Mouse (Mus musculus) intestine, embryonic 15.5 days (tissue): ENCODE data around the gene Olfr320. TPM values are rescaled to one million over a fixed set of nuclear protein-coding genes. Genes with fewer than 3 reads are reported as not detected.

ENCODE experiments used
- ATAC-seq: fragments of 200-750 bp; cut with Nextera tagmentation; 2 replicates; pipeline ENCODE4 v1.8.0; 2017; ENCODE audit warnings: moderate TSS enrichment, moderate library complexity
- H3K27ac ChIP-seq: fragments of 300-500 bp; sonication (generic); 2 replicates; pipeline ENCODE4 v1.5.1; 2015; ENCODE audit warnings: mild to moderate bottlenecking, inconsistent platforms
- H3K27me3 ChIP-seq: fragments of 300-500 bp; sonication (generic); replicated peaks from 2 replicates; pipeline ENCODE4 v1.6.1; 2015; ENCODE audit warnings: inconsistent platforms
- H3K36me3 ChIP-seq: fragments of 300-500 bp; sonication (generic); 2 replicates; pipeline ENCODE4 v1.6.1; 2015; ENCODE audit warnings: inconsistent platforms
- H3K4me1 ChIP-seq: fragments of 300-500 bp; sonication (generic); replicated peaks from 2 replicates; pipeline ENCODE4 v1.6.1; 2015; ENCODE audit warnings: inconsistent platforms
- H3K4me2 ChIP-seq: fragments of 300-500 bp; sonication (generic); replicated peaks from 2 replicates; pipeline ENCODE4 v1.6.1; 2015; ENCODE audit warnings: mild to moderate bottlenecking, inconsistent platforms
- H3K4me3 ChIP-seq: fragments of 300-500 bp; sonication (generic); replicated peaks from 2 replicates; pipeline ENCODE4 v1.5.1; 2015; ENCODE audit warnings: inconsistent platforms
- H3K9ac ChIP-seq: fragments of 300-500 bp; sonication (generic); 2 replicates; pipeline ENCODE4 v1.6.1; 2015; ENCODE audit warnings: inconsistent platforms
- H3K9me3 ChIP-seq: fragments of 300-500 bp; sonication (generic); 2 replicates; pipeline ENCODE4 v1.6.1; 2016; ENCODE audit warnings: inconsistent platforms
- WGBS: fragments of 180-500 bp; shearing (Covaris S2); methylation state at CpG from one replicate; pipeline ENCODE4 v1.1.7; 2015; 5-methylcytosine and 5-hydroxymethylcytosine counted together
- polyA plus RNA-seq: library from polyadenylated mRNA; unstranded; fragments of >200 nt; fragmentation: Nextera tagmentation; extraction: Ambion mirVana; gene quantifications from 2 replicates; pipeline ENCODE4 v1.2.1, GENCODE M21; 2015

The Olfr320 gene
- not detected in 2 replicates for polyA plus RNA-seq

GRCm38 (mm10) chr11:58680799-58681198 is at the start of gene Olfr320:
Gene Olfr320 (plus strand): TSS chr11:58681099.
- no peak for ATAC-seq
- 84% methylated on average over 1 of the region's 1 CpGs for WGBS
- H3K27ac ChIP-seq, result no peak within 1 kb of the TSS
- no peaks in the 10 kb centered on the region for H3K4me1 ChIP-seq
- no peaks in the 10 kb centered on the region for H3K27me3 ChIP-seq
- H3K4me2 ChIP-seq, result no peak within 1 kb of the TSS
- H3K9ac ChIP-seq, result no peak within 1 kb of the TSS
- no peaks in the 10 kb centered on the region for H3K9me3 ChIP-seq
- H3K36me3 ChIP-seq, result no peaks in the 10 kb centered on the region
- no peak within 1 kb of the TSS for H3K4me3 ChIP-seq

DNA sequence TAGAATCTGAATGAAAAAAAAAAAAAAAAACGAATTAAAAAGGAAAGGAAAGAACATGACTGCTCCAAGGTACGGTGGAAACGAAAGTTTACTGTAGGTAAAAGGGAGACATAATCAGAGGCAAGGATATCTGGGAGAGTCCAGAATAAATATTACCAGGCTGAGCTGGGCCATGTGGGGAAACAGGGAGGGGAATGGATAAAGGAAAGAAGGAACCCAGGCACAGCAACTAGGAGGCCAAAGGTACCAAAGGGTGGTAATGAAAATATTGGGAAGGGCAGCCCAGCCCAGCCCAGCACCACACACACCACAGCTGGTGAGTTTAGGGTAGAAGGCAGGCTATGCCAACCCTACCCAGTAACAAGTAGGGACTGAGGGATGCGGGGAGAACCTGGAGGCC is 46.0 kb upstream of the Olfr320 start:
- Histone ChIP-seq H3K4me3 (no peak overlapping the region), H3K4me1 (no peaks in the 10 kb centered on the region), H3K27ac (no peak overlapping the region), H3K4me2 (no peak overlapping the region), H3K36me3 (no peaks in the 10 kb centered on the region), H3K9ac (no peak overlapping the region), H3K27me3 (no peaks in the 10 kb centered on the region; the same call in 1 of the 2 replicates), H3K9me3 (no peaks in the 10 kb centered on the region)
- ATAC-seq, result no peak
- 51% methylated on average over 4 of the region's 4 CpGs for WGBS

GRCm38 (mm10) chr11:58636376-58636977 is 44.4 kb upstream of the Olfr320 start:
- Histone ChIP-seq H3K9ac (no peak overlapping the region), H3K27me3 (peaks cover 7% of the 10 kb centered on the region), H3K4me1 (peaks cover 6% of the 10 kb centered on the region), H3K9me3 (no peaks in the 10 kb centered on the region), H3K4me3 (no peak overlapping the region), H3K4me2 (no peak overlapping the region), H3K36me3 (no peaks in the 10 kb centered on the region), H3K27ac (no peak overlapping the region)
- ATAC-seq, result 0 out of 2 replicates have a peak, but pooled peaks have one; percentile 47
- 22% methylated on average over 4 of the region's 4 CpGs for WGBS

DNA sequence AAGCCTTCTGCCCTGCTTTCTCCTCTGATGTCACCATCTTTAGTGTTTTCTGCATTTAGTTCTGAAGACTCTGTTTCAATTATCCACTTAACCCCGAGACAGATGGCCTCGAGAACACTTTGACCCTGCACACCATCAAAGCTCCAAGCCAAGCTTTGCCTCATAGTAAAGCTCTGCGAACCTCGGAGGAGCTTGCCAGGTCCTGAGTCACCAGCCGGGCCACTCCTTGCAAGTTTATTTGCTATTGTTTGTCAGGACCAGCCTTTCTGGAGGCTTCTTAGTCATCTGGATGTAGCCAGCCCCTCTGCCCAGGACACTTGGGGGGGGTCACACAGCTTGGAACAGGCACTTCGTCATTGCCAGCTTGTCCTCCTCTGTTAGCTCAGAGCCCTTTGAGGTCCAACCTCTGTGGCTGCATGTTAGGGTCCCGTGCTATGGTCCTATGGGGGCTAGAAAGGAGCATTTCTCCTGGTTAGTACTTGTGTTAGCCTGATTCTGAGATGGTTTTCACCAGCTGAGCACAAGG is 42.7 kb upstream of the Olfr320 start:
- H3K27me3 ChIP-seq, result peaks cover 7% of the 10 kb centered on the region
- no peak overlapping the region for H3K27ac ChIP-seq
- WGBS, result 54% methylated on average over 7 of the region's 7 CpGs
- no peak overlapping the region for H3K4me2 ChIP-seq
- no peak for ATAC-seq
- no peak overlapping the region for H3K4me3 ChIP-seq
- no peaks in the 10 kb centered on the region for H3K9me3 ChIP-seq
- H3K4me1 ChIP-seq, result peaks cover 6% of the 10 kb centered on the region
- H3K9ac ChIP-seq, result no peak overlapping the region
- no peaks in the 10 kb centered on the region for H3K36me3 ChIP-seq

DNA sequence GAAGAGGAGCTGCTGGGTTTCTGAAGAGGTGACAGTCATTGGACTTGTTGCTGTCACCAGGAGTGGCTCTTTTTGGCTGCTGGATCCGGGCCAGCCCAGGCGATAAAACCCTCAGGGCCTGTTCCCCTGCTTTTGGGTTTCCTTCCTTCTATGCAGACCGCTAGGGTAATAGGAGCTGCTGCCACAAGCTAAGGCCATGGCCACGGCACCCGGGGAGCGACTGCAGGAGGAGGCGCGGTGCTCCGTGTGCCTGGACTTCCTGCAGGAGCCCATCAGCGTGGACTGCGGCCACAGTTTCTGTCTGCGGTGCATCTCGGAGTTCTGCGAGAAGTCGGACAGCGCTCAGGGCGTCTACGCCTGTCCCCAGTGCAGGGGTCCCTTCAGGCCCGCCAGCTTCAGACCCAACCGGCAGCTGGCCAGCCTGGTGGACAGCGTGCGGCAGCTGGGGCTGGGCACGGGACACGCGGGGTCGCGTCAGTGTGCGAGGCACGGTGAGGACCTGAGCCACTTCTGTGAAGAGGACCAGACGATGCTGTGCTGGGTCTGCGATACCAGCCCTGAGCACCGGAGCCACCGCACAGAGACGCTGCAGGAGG is 40.5 kb upstream of the Olfr320 start, which contains the start of gene Trim58:
TSS of gene Trim58 (plus strand) at position 194 of the 596 bp plus-strand sequence.
- H3K36me3 ChIP-seq, result no peaks in the 10 kb centered on the region
- ATAC-seq, result peak; percentile 56
- H3K4me2 ChIP-seq, result peak within 1 kb of the TSS; percentile 76
- H3K27me3 ChIP-seq, result peaks cover 7% of the 10 kb centered on the region
- peak within 1 kb of the TSS; percentile 28 for H3K9ac ChIP-seq
- 3% methylated on average over 34 of the region's 34 CpGs for WGBS
- no peak within 1 kb of the TSS for H3K27ac ChIP-seq
- peak within 1 kb of the TSS; percentile 33 for H3K4me3 ChIP-seq
- peaks cover 6% of the 10 kb centered on the region for H3K4me1 ChIP-seq
- H3K9me3 ChIP-seq, result no peaks in the 10 kb centered on the region

GRCm38 (mm10) chr11:58641057-58641456 is 39.8 kb upstream of the Olfr320 start:
- Histone ChIP-seq H3K36me3 (no peaks in the 10 kb centered on the region), H3K4me1 (peaks cover 6% of the 10 kb centered on the region), H3K9me3 (no peaks in the 10 kb centered on the region), H3K9ac (no peak overlapping the region), H3K27me3 (peaks cover 7% of the 10 kb centered on the region), H3K4me3 (no peak overlapping the region), H3K27ac (no peak overlapping the region), H3K4me2 (peak overlapping the region; percentile 76)
- no peak for ATAC-seq
- WGBS, result 39% methylated on average over 14 of the region's 14 CpGs

- Histone ChIP-seq H3K27me3 (peaks cover 7% of the 10 kb centered on the region), H3K36me3 (no peaks in the 10 kb centered on the region), H3K4me3 (no peak overlapping the region), H3K9me3 (no peaks in the 10 kb centered on the region), H3K27ac (no peak overlapping the region), H3K9ac (no peak overlapping the region), H3K4me2 (no peak overlapping the region), H3K4me1 (peaks cover 6% of the 10 kb centered on the region)
- WGBS, result 78% methylated on average over 13 of the region's 13 CpGs
- ATAC-seq, result peak; percentile 83; the same call in 1 of the 2 replicates
These were observed 39.1 kb upstream of the Olfr320 start for GRCm38 (mm10) chr11:58641638-58642358.

GRCm38 (mm10) chr11:58643350-58643749 is 37.5 kb upstream of the Olfr320 start:
- Histone ChIP-seq H3K36me3 (no peaks in the 10 kb centered on the region), H3K4me2 (no peak overlapping the region), H3K27ac (no peak overlapping the region), H3K27me3 (peaks cover 7% of the 10 kb centered on the region), H3K4me3 (no peak overlapping the region), H3K9ac (no peak overlapping the region), H3K4me1 (peaks cover 6% of the 10 kb centered on the region), H3K9me3 (no peaks in the 10 kb centered on the region)
- WGBS, result 35% methylated on average over 6 of the region's 6 CpGs
- no peak for ATAC-seq

GRCm38 (mm10) chr11:58655151-58655550 is 25.7 kb upstream of the Olfr320 start:
- no peaks in the 10 kb centered on the region for H3K27me3 ChIP-seq
- H3K9ac ChIP-seq, result no peak overlapping the region
- H3K4me1 ChIP-seq, result no peaks in the 10 kb centered on the region
- no peak for ATAC-seq
- no peaks in the 10 kb centered on the region for H3K36me3 ChIP-seq
- no peaks in the 10 kb centered on the region for H3K9me3 ChIP-seq
- no peak overlapping the region for H3K4me3 ChIP-seq
- 91% methylated on average over 3 of the region's 3 CpGs for WGBS
- H3K27ac ChIP-seq, result no peak overlapping the region
- no peak overlapping the region for H3K4me2 ChIP-seq

- H3K27ac ChIP-seq, result no peak within 1 kb of the TSS
- no peak for ATAC-seq
- H3K36me3 ChIP-seq, result no peaks in the 10 kb centered on the region
- H3K4me1 ChIP-seq, result no peaks in the 10 kb centered on the region
- no peak within 1 kb of the TSS for H3K4me3 ChIP-seq
- no peaks in the 10 kb centered on the region for H3K27me3 ChIP-seq
- H3K9ac ChIP-seq, result no peak within 1 kb of the TSS
- WGBS, result 80% methylated on average over 4 of the region's 4 CpGs
- H3K9me3 ChIP-seq, result no peaks in the 10 kb centered on the region
- no peak within 1 kb of the TSS for H3K4me2 ChIP-seq
These were observed 22.3 kb upstream of the Olfr320 start, which contains the start of gene Olfr322 for GRCm38 (mm10) chr11:58658596-58658995. Gene Olfr322 (plus strand): TSS chr11:58658782.

DNA sequence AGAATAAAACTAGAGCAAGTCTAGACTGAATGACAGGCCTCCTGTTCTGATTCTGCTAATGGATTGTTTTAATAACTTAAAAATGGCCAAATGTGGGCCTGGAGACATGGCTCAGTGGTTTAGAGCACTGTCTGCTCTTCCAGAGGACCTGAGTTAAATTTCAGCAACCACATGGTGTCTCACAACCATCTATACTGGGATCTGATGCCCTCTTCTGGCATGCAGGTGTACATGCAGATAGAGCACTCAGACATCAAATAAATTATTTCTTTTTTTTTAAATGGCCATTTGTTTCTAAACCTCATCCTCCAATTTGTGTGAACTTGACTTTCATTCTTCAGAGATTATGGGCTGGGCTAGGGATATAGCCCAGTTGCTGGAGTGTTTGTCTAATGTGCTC is 11.6 kb upstream of the Olfr320 start:
- Histone ChIP-seq H3K4me2 (no peak overlapping the region), H3K36me3 (no peaks in the 10 kb centered on the region), H3K4me3 (no peak overlapping the region), H3K27me3 (no peaks in the 10 kb centered on the region), H3K9ac (no peak overlapping the region), H3K4me1 (no peaks in the 10 kb centered on the region), H3K27ac (no peak overlapping the region), H3K9me3 (no peaks in the 10 kb centered on the region)
- ATAC-seq, result no peak

- H3K36me3 ChIP-seq, result no peaks in the 10 kb centered on the region
- 53% methylated on average over 4 of the region's 4 CpGs for WGBS
- H3K4me1 ChIP-seq, result no peaks in the 10 kb centered on the region
- no peak overlapping the region for H3K27ac ChIP-seq
- H3K9me3 ChIP-seq, result no peaks in the 10 kb centered on the region
- no peak overlapping the region for H3K4me2 ChIP-seq
- no peak for ATAC-seq
- H3K9ac ChIP-seq, result no peak overlapping the region
- H3K4me3 ChIP-seq, result no peak overlapping the region
- H3K27me3 ChIP-seq, result no peaks in the 10 kb centered on the region
These were observed 9.1 kb upstream of the Olfr320 start for GRCm38 (mm10) chr11:58671825-58672224.
